Mouse (Mus musculus): ENCODE measurements around the gene Dnajb11.

The Dnajb11 gene

GRCm38 (mm10) chr16:22919971-22920854, 62.6 kb downstream of the Dnajb11 start:
- in situ Hi-C loops (cut with MboI; ENCODE audit: low sequenced_read_pairs) = no loop called here

GRCm38 (mm10) chr16:22921761-22922160, 64.1 kb downstream of the Dnajb11 start:
- in situ Hi-C loops (cut with MboI; ENCODE audit: low sequenced_read_pairs) = no loop called here

- in situ Hi-C loops (cut with MboI; ENCODE audit: low sequenced_read_pairs) = no loop called here
Observed at GRCm38 (mm10) chr16:22922433-22922832, 64.8 kb downstream of the Dnajb11 start.
